Mouse (Mus musculus): ENCODE results near the gene Zfp981. TPM values are rescaled to one million over a fixed set of nuclear protein-coding genes. Genes with fewer than 3 reads are reported as not detected.
"Not testable (repeated sequence)": the region's sequence is repeated elsewhere in the genome, so short reads cannot be mapped to it uniquely, and the experiment has no call there.

Gene Zfp981
- polyA plus RNA-seq, 1 experiment from 2014 or later = not detected

GRCm38 (mm10) chr4:146457720-146458119, 44.1 kb upstream of the Zfp981 start:
- H3K4me3 ChIP-seq (ENCODE audit: low read depth, low read length) = no peak overlapping the region
- H3K36me3 ChIP-seq (ENCODE audit: insufficient read depth, low read length) = no peaks in the 10 kb centered on the region
- no peak overlapping the region for H3K4me2 ChIP-seq (replicated peaks; ENCODE audit: low read depth, low read length)
- peaks cover 30% of the 10 kb centered on the region for H3K9me3 ChIP-seq (ENCODE audit: low read length)
- H3K27me3 ChIP-seq (replicated peaks; ENCODE audit: insufficient read depth, low read length) = no peaks in the 10 kb centered on the region
- no peak for DNase-seq (ENCODE audit: low spot score)
- 53% methylated on average over 1 of the region's 1 CpGs for WGBS
- H3K27ac ChIP-seq (ENCODE audit: low read length) = no peak overlapping the region
- TF ChIP-seq CTCF (IDR thresholded peaks at IDR 0.05) = no peak
- no peaks in the 10 kb centered on the region for H3K4me1 ChIP-seq (ENCODE audit: insufficient read depth, low read depth, low read length)
- 0 out of 2 replicates have a peak, but pooled peaks have one; percentile 7 for ATAC-seq
- no peak overlapping the region for H3K9ac ChIP-seq (replicated peaks; ENCODE audit: low read depth)

- 81% methylated on average over 5 of the region's 5 CpGs for WGBS
- ATAC-seq; DNase-seq (ENCODE audit: low spot score); H3K27me3 ChIP-seq (replicated peaks; ENCODE audit: insufficient read depth, low read length); H3K36me3 ChIP-seq (ENCODE audit: insufficient read depth, low read length); H3K4me3 ChIP-seq (ENCODE audit: low read depth, low read length); H3K4me2 ChIP-seq (replicated peaks; ENCODE audit: low read depth, low read length); H3K9ac ChIP-seq (replicated peaks; ENCODE audit: low read depth); H3K27ac ChIP-seq (ENCODE audit: low read length); H3K4me1 ChIP-seq (ENCODE audit: insufficient read depth, low read depth, low read length): not testable (repeated sequence)
- peaks cover 24% of the 10 kb centered on the region for H3K9me3 ChIP-seq (ENCODE audit: low read length)
These were observed 42.0 kb upstream of the Zfp981 start for GRCm38 (mm10) chr4:146459822-146460221.

GRCm38 (mm10) chr4:146460685-146461084, 41.1 kb upstream of the Zfp981 start:
- H3K4me3 ChIP-seq (ENCODE audit: low read depth, low read length); H3K36me3 ChIP-seq (ENCODE audit: insufficient read depth, low read length); H3K4me2 ChIP-seq (replicated peaks; ENCODE audit: low read depth, low read length); H3K27me3 ChIP-seq (replicated peaks; ENCODE audit: insufficient read depth, low read length); H3K27ac ChIP-seq (ENCODE audit: low read length); DNase-seq (ENCODE audit: low spot score); H3K4me1 ChIP-seq (ENCODE audit: insufficient read depth, low read depth, low read length); H3K9ac ChIP-seq (replicated peaks; ENCODE audit: low read depth): not testable (repeated sequence)
- peaks cover 21% of the 10 kb centered on the region for H3K9me3 ChIP-seq (ENCODE audit: low read length)
- 0 out of 2 replicates have a peak, but pooled peaks have one; percentile 16 for ATAC-seq
- WGBS = 73% methylated on average over 5 of the region's 5 CpGs

GRCm38 (mm10) chr4:146463649-146464351, 38.0 kb upstream of the Zfp981 start:
- H3K4me1 ChIP-seq (ENCODE audit: insufficient read depth, low read depth, low read length); H3K27ac ChIP-seq (ENCODE audit: low read length); H3K9ac ChIP-seq (replicated peaks; ENCODE audit: low read depth); H3K4me2 ChIP-seq (replicated peaks; ENCODE audit: low read depth, low read length); H3K9me3 ChIP-seq (ENCODE audit: low read length); H3K4me3 ChIP-seq (ENCODE audit: low read depth, low read length); H3K36me3 ChIP-seq (ENCODE audit: insufficient read depth, low read length); H3K27me3 ChIP-seq (replicated peaks; ENCODE audit: insufficient read depth, low read length); DNase-seq (ENCODE audit: low spot score): not testable (repeated sequence)
- ATAC-seq = peak; percentile 19; the same call in 1 of the 2 replicates
- WGBS = 83% methylated on average over 17 of the region's 19 CpGs

GRCm38 (mm10) chr4:146469984-146470383, 31.8 kb upstream of the Zfp981 start:
- H3K4me1 ChIP-seq (ENCODE audit: insufficient read depth, low read depth, low read length); H3K36me3 ChIP-seq (ENCODE audit: insufficient read depth, low read length); DNase-seq (ENCODE audit: low spot score); H3K27me3 ChIP-seq (replicated peaks; ENCODE audit: insufficient read depth, low read length); H3K9ac ChIP-seq (replicated peaks; ENCODE audit: low read depth); H3K4me3 ChIP-seq (ENCODE audit: low read depth, low read length); ATAC-seq; H3K4me2 ChIP-seq (replicated peaks; ENCODE audit: low read depth, low read length); H3K9me3 ChIP-seq (ENCODE audit: low read length); H3K27ac ChIP-seq (ENCODE audit: low read length): not testable (repeated sequence)
- 90% methylated on average over 9 of the region's 12 CpGs for WGBS

DNA sequence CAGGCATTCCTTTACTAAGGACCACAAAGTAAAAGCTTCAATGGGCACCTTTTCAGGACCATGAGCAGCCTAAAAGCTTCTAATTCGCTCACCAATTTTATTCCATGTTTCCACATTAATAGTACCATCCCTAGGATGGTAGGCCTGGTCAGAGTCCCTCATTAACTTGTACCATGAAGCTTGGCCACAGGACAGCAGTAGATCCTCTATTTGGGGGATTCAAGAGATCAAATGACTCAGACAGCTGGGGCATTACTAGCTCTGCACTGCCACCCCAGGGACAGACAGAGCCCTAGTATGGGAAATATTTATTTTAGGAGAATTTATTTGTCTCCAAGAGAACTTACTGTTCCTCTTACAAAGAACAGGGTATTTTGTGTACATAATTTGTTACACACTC, 27.6 kb upstream of the Zfp981 start:
- H3K36me3 ChIP-seq (ENCODE audit: insufficient read depth, low read length); H3K27ac ChIP-seq (ENCODE audit: low read length); DNase-seq (ENCODE audit: low spot score); H3K9ac ChIP-seq (replicated peaks; ENCODE audit: low read depth); H3K27me3 ChIP-seq (replicated peaks; ENCODE audit: insufficient read depth, low read length); H3K4me2 ChIP-seq (replicated peaks; ENCODE audit: low read depth, low read length); H3K4me1 ChIP-seq (ENCODE audit: insufficient read depth, low read depth, low read length); H3K4me3 ChIP-seq (ENCODE audit: low read depth, low read length): not testable (repeated sequence)
- WGBS = no CpG with 5 or more reads among the region's 1 CpGs
- ATAC-seq = peak; percentile 40
- peaks cover 13% of the 10 kb centered on the region; the same call in 1 of the 2 replicates for H3K9me3 ChIP-seq (ENCODE audit: low read length)

- not testable (repeated sequence) for H3K27ac ChIP-seq (ENCODE audit: low read length); H3K4me2 ChIP-seq (replicated peaks; ENCODE audit: low read depth, low read length); H3K27me3 ChIP-seq (replicated peaks; ENCODE audit: insufficient read depth, low read length); H3K9ac ChIP-seq (replicated peaks; ENCODE audit: low read depth); H3K36me3 ChIP-seq (ENCODE audit: insufficient read depth, low read length); H3K4me3 ChIP-seq (ENCODE audit: low read depth, low read length); H3K4me1 ChIP-seq (ENCODE audit: insufficient read depth, low read depth, low read length); DNase-seq (ENCODE audit: low spot score)
- H3K9me3 ChIP-seq (ENCODE audit: low read length) = peaks cover 11% of the 10 kb centered on the region; the same call in 1 of the 2 replicates
- peak; percentile 77 for ATAC-seq
- 56% methylated on average over 54 of the region's 94 CpGs for WGBS
These were observed 26.8 kb upstream of the Zfp981 start for GRCm38 (mm10) chr4:146474716-146475676.

DNA sequence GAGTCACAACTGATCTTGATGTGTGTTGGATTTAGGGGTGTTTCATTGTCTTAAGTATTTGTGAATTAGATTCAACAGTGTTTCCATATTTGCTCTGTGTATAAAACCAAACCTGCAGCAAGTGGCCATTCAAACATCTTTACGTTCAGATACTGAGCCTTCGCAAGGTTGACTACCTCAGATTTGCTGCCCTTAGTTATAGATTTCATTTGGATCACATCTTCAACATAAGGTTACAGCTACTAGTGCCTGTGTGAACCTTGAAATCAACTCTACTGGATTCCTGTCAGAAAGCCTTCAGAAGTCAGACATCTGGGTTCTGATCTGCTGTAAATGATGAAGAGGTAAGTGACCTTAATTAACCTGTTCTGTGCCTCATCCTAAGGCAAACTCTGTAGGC, 25.6 kb upstream of the Zfp981 start:
- not testable (repeated sequence) for H3K4me3 ChIP-seq (ENCODE audit: low read depth, low read length); ATAC-seq; DNase-seq (ENCODE audit: low spot score); H3K36me3 ChIP-seq (ENCODE audit: insufficient read depth, low read length); H3K27me3 ChIP-seq (replicated peaks; ENCODE audit: insufficient read depth, low read length); H3K4me2 ChIP-seq (replicated peaks; ENCODE audit: low read depth, low read length); H3K9ac ChIP-seq (replicated peaks; ENCODE audit: low read depth); H3K4me1 ChIP-seq (ENCODE audit: insufficient read depth, low read depth, low read length); H3K27ac ChIP-seq (ENCODE audit: low read length)
- 93% methylated on average over 2 of the region's 2 CpGs for WGBS
- H3K9me3 ChIP-seq (ENCODE audit: low read length) = peaks cover 19% of the 10 kb centered on the region

DNA sequence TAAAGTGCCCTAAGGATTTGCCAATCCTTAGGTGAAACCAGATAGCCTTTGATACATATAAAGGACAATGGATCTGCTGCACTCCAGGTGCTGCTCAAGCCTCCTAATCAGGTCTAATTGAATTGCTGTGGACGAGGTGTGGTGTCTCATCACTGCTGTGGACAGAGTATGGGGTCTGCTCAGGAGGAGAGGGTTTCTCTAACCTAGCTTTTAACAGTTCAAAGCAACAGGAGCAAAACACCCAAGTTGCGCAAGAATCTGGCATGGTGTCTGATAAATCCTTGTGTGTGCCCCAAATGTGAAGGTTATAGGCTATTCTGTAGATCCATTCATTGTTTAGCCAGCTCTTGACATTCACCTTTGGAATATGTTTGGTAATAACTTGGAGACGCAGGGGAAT, 24.9 kb upstream of the Zfp981 start:
- not testable (repeated sequence) for DNase-seq (ENCODE audit: low spot score); ATAC-seq
- H3K9me3 ChIP-seq (ENCODE audit: low read length) = peaks cover 23% of the 10 kb centered on the region

More for the DNA sequence above, 24.9 kb upstream of the Zfp981 start:
- not testable (repeated sequence) for H3K4me3 ChIP-seq (ENCODE audit: low read depth, low read length); H3K27ac ChIP-seq (ENCODE audit: low read length); H3K36me3 ChIP-seq (ENCODE audit: insufficient read depth, low read length); H3K9ac ChIP-seq (replicated peaks; ENCODE audit: low read depth); H3K4me2 ChIP-seq (replicated peaks; ENCODE audit: low read depth, low read length); H3K27me3 ChIP-seq (replicated peaks; ENCODE audit: insufficient read depth, low read length); H3K4me1 ChIP-seq (ENCODE audit: insufficient read depth, low read depth, low read length)
- 68% methylated on average over 3 of the region's 3 CpGs for WGBS
